Mouse (Mus musculus): ENCODE results near the gene Tmem44.

DNA sequence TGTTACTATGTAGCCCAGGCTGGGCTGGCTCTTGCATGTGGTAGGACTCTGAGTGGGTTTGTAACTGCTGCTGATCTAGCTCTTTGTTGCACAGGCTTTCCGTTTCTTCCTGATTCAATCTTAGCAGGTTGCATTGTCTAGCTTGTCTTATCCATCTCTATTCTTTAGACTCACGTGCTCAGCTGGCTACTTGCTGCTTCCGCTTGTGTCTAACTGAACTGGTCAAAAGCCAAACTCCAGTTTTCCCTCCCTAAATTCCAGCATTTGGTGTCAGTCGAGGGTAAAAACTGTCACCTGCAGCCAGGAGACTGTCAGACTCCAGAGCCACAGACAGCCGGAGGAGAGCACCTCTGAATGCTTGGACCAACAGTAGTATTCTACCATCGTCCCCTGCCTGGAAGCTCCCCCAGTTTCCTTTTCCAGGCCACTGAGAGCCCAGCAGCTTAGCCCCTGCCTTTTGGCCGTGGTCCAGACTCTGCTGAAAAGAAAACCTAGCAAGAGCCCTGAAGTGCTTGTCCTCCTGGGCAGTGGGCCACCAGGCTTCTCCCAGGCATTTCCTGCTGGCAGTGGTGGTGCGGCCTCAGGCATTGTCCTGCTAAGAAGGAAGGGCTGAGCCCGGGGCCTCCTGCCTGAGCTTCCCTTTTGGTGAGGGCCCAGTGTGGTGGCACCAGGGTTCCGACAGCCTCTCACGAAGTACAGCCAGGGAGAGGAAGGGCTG, 2.1 kb upstream of the Tmem44 start:
- no peak for TF ChIP-seq CTCF (IDR thresholded peaks at IDR 0.05; ENCODE audit: borderline replicate concordance, insufficient read depth, low read depth, low read length)
- no peak for TF ChIP-seq POLR2A (IDR thresholded peaks at IDR 0.05; ENCODE audit: borderline replicate concordance, insufficient read depth, low read length)

Data from cerebellum, adult 2 months (tissue).